Comparison of ENCODE assay signal across 19 mouse cellular contexts in the genomic region with DNA sequence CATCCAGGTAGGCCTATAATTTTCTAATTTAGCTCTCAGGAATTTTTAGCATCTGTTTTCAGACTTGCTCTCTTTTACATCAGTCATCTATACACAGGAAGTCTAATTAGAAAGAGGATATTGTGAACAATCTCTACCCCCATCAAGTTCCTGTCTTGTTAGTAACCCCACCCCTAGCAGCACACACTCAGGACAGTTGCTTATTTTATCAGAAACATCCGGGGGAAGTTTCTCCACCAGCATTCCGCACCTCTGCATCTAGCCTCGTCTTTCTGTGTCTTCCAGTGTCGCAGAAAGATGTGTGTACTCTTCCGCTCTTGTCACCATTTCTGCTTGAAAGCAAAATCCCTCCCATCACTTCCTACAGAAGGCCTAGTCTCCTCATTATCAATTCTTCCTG. TPM values are rescaled to one million over a fixed set of nuclear protein-coding genes. Genes with fewer than 3 reads are reported as not detected.
A peak's percentile ranks its signal among the peaks of the same experiment; 100 is the strongest.
DNase-seq lines count a peak whose midpoint lies in the region; ATAC-seq and TF ChIP-seq lines count a peak whose summit lies in the region.
"Had no signal": no experiment of that assay in that cellular context is flagged by ENCODE, and none has a peak within 500 bp of the region (broad histone marks: within the 10 kb centered on the region; RNA-seq: fewer than 3 reads in every experiment).

No protein-coding gene starts in this region.

- H3K27ac ChIP-seq in heart, adult 2 months: peak overlapping the region; percentile 23
- H3K27ac ChIP-seq in heart, embryonic 10.5 days: no peak overlapping the region
- H3K27ac ChIP-seq in lung, embryonic 14.5 days (ENCODE audit: low read depth): no peak overlapping the region
- 0 out of 2 replicates have a peak overlapping the region, but pooled peaks have one; percentile 27 for H3K27ac ChIP-seq in brown adipose tissue, adult 24 weeks (replicated peaks; ENCODE audit: low read depth, low read length)
- H3K27ac ChIP-seq: embryonic facial prominence, embryonic 10.5 days; forebrain, embryonic 13.5 days; heart, embryonic 13.5 days; hindbrain, embryonic 15.5 days had no signal

- H3K4me3 ChIP-seq in heart, adult 2 months: no peak overlapping the region
- no peak overlapping the region for H3K4me3 ChIP-seq in heart, embryonic 10.5 days
- H3K4me3 ChIP-seq in lung, embryonic 14.5 days (ENCODE audit: low read depth, low read length): no peak overlapping the region
- no peak overlapping the region for H3K4me3 ChIP-seq in brown adipose tissue, adult 24 weeks (ENCODE audit: insufficient read depth, low read depth, low read length)
- H3K4me3 ChIP-seq: embryonic facial prominence, embryonic 10.5 days; forebrain, embryonic 13.5 days; heart, embryonic 13.5 days; hindbrain, embryonic 15.5 days had no signal

- no peaks in the 10 kb centered on the region for H3K9me3 ChIP-seq in heart, embryonic 10.5 days
- H3K9me3 ChIP-seq in lung, embryonic 14.5 days (ENCODE audit: low read depth, low read length): no peaks in the 10 kb centered on the region
- H3K9me3 ChIP-seq: embryonic facial prominence, embryonic 10.5 days; forebrain, embryonic 13.5 days; heart, embryonic 13.5 days; hindbrain, embryonic 15.5 days had no signal

- H3K4me1 ChIP-seq in heart, adult 2 months (ENCODE audit: control insufficient read depth, insufficient read depth, low read length): no peaks in the 10 kb centered on the region; the same call in 1 of the 2 replicates
- H3K4me1 ChIP-seq in heart, embryonic 10.5 days: no peaks in the 10 kb centered on the region
- H3K4me1 ChIP-seq in lung, embryonic 14.5 days (ENCODE audit: insufficient read depth): no peaks in the 10 kb centered on the region
- H3K4me1 ChIP-seq in brown adipose tissue, adult 24 weeks (ENCODE audit: control insufficient read depth, insufficient read depth, insufficient read length, low read length): no peaks in the 10 kb centered on the region; the same call in none of the 2 replicates
- H3K4me1 ChIP-seq: forebrain, embryonic 13.5 days; heart, embryonic 13.5 days; hindbrain, embryonic 15.5 days had no signal

- H3K4me2 ChIP-seq in lung, embryonic 14.5 days: no peak overlapping the region
- H3K4me2 ChIP-seq: forebrain, embryonic 13.5 days; heart, embryonic 13.5 days; hindbrain, embryonic 15.5 days had no signal

- no peaks in the 10 kb centered on the region for H3K79me2 ChIP-seq in heart, adult 2 months (replicated peaks; ENCODE audit: control insufficient read depth, insufficient read depth, low read length)

- TF ChIP-seq POLR2A in heart, adult 2 months (IDR thresholded peaks at IDR 0.05; ENCODE audit: insufficient read depth, low read depth, low read length): no peak

- H3K9ac ChIP-seq in heart, adult 2 months (ENCODE audit: low read depth, low read length): no peak overlapping the region
- H3K9ac ChIP-seq in lung, embryonic 14.5 days: no peak overlapping the region
- H3K9ac ChIP-seq: forebrain, embryonic 13.5 days; forebrain, postnatal 0 days; heart, embryonic 13.5 days; hindbrain, embryonic 15.5 days had no signal

- TF ChIP-seq EP300 in heart, adult 2 months (IDR thresholded peaks at IDR 0.05; ENCODE audit: insufficient read depth, low read depth, low read length): 0 out of 2 replicates have a peak, but pooled peaks have one; percentile 40

- 27% methylated on average over 5 of the region's 5 CpGs for WGBS in heart, adult 2 months
- WGBS in heart, embryonic 10.5 days: 55% methylated on average over 5 of the region's 5 CpGs
- WGBS in lung, embryonic 14.5 days: 46% methylated on average over 5 of the region's 5 CpGs

- peak; percentile 52 for ATAC-seq in lung, embryonic 14.5 days (ENCODE audit: insufficient read depth)
- ATAC-seq in monocyte, adult 5-6 weeks (replicated peaks; ENCODE audit: insufficient number of reproducible peaks, low FRiP score, low TSS enrichment, poor library complexity, severe bottlenecking): no peak
- ATAC-seq: forebrain, embryonic 13.5 days; forebrain, postnatal 0 days; intestine, embryonic 16.5 days had no signal

- H3K27me3 ChIP-seq in heart, adult 2 months (ENCODE audit: control insufficient read depth, insufficient read depth, low read length): no peaks in the 10 kb centered on the region
- no peaks in the 10 kb centered on the region for H3K27me3 ChIP-seq in heart, embryonic 10.5 days (ENCODE audit: insufficient read depth, poor library complexity, severe bottlenecking)
- no peaks in the 10 kb centered on the region for H3K27me3 ChIP-seq in lung, embryonic 14.5 days (ENCODE audit: insufficient read depth, low read length)
- H3K27me3 ChIP-seq: forebrain, embryonic 13.5 days; heart, embryonic 13.5 days; hindbrain, embryonic 15.5 days had no signal

- H3K36me3 ChIP-seq in heart, adult 2 months (ENCODE audit: control insufficient read depth, insufficient read depth, low read length): no peaks in the 10 kb centered on the region
- no peaks in the 10 kb centered on the region for H3K36me3 ChIP-seq in heart, embryonic 10.5 days
- H3K36me3 ChIP-seq in lung, embryonic 14.5 days (ENCODE audit: insufficient read depth): no peaks in the 10 kb centered on the region
- H3K36me3 ChIP-seq: embryonic facial prominence, embryonic 10.5 days; heart, embryonic 13.5 days; hindbrain, embryonic 15.5 days had no signal

- intact Hi-C loops in heart, adult 2 months (cut with DNase I): no loop called here

- peak in 1 of 2 experiments; percentile 8 for DNase-seq in heart, adult 2 months
- no peak for DNase-seq in heart, embryonic 10.5 days (ENCODE audit: low spot score)
- peak; percentile 30 for DNase-seq in lung, embryonic 14.5 days
- DNase-seq in lung, adult 18-20 months: no peak
- DNase-seq in lung, postnatal 10 days: peak; percentile 25
- DNase-seq: adrenal gland, adult 2 months; adrenal gland, postnatal 25 days; cerebellum, adult 2 months; cerebellum, postnatal 10 days; forebrain, postnatal 0 days; gastrocnemius, postnatal 36 days had no signal

- no peak for TF ChIP-seq CTCF in heart, adult 2 months (IDR thresholded peaks at IDR 0.05)
- TF ChIP-seq CTCF in lung, embryonic 14.5 days (IDR thresholded peaks at IDR 0.05; ENCODE audit: low read depth): no peak

RNA-seq across cellular contexts. Expression of a gene that starts 59.8 kb away (rescaled TPM):
- under 1 TPM; 0.09 to 0.47 TPM for total RNA-seq in heart, adult 2 months (2021)
- polyA plus RNA-seq in heart, adult 2 months (2012; rRNA removed): 0.12 and 0.29 TPM in 2 replicates
- 0.22 TPM in 1 of 2 replicates, not detected in the other for polyA plus RNA-seq in heart, embryonic 10.5 days (2016; fragmentation: Nextera tagmentation; extraction: Ambion mirVana)
- 2.1 and 2.7 TPM in 2 replicates for polyA plus RNA-seq in lung, embryonic 14.5 days (2014; fragmentation: Nextera tagmentation; extraction: Ambion mirVana)
- not detected in 2 replicates for polyA plus RNA-seq in brown adipose tissue, adult 24 weeks (2012; ENCODE audit: insufficient read depth, insufficient read length, missing spikeins)
- total RNA-seq in monocyte, adult 5-6 weeks (2017): not detected in 3 replicates
- total RNA-seq: ES-E14 had no signal

Comparison
In these comparisons a context has a peak if more than half of its experiments do, and no peak if none do; other contexts are left out.
1. DNase-seq: peak in lung, embryonic 14.5 days (single experiment) and lung, postnatal 10 days (single experiment); none in heart, embryonic 10.5 days (single experiment) and lung, adult 18-20 months (0 of 2).
2. H3K27ac ChIP-seq: peak in heart, adult 2 months (single experiment) and brown adipose tissue, adult 24 weeks (single experiment); none in heart, embryonic 10.5 days (single experiment) and lung, embryonic 14.5 days (single experiment).